Mouse (Mus musculus) left cerebral cortex, postnatal 10 days (tissue): ENCODE results near the gene Cachd1. TPM values are rescaled to one million over a fixed set of nuclear protein-coding genes. Genes with fewer than 3 reads are reported as not detected.

Experiments
- DNase-seq, 2 experiments: peaks; one replicate each; pipeline ENCODE4 v3.0.0; 2021 to 2022; ENCODE audit warnings: low spot score in 2 of 2, mixed read lengths in 1 of 2; ENCODE audit errors: extremely low spot score in 1 of 2
- intact Hi-C: fragments of 180-260 bp; cut with DNase I; formaldehyde crosslinking; loops from one replicate; pipeline ENCODE4 v1.15.1; 2025
- total RNA-seq, 2 experiments: library from RNA; stranded (reverse); gene quantifications; 2 replicates each; pipeline ENCODE4 v1.2.3; 2021

The Cachd1 gene
- total RNA-seq, 2 experiments from 2014 or later, result 12.7 to 21.5 TPM

GRCm38 (mm10) chr4:100782348-100782747 is 5.9 kb downstream of the Cachd1 start:
- DNase-seq, result peak in 1 of 2 experiments; percentile 18
- intact Hi-C loops, result no loop called here

- no peak for DNase-seq
- intact Hi-C loops, result no loop called here
Measured at GRCm38 (mm10) chr4:100782891-100783290, 6.4 kb downstream of the Cachd1 start.

- no peak for DNase-seq
- intact Hi-C loops, result no loop called here
Measured at GRCm38 (mm10) chr4:100787201-100787600, 10.7 kb downstream of the Cachd1 start.

GRCm38 (mm10) chr4:100790176-100790575 is 13.7 kb downstream of the Cachd1 start:
- intact Hi-C loops, result no loop called here
- DNase-seq, result no peak

- DNase-seq, result no peak
- intact Hi-C loops, result no loop called here
Measured at GRCm38 (mm10) chr4:100793147-100793546, 16.7 kb downstream of the Cachd1 start.

- intact Hi-C loops, result no loop called here
- DNase-seq, result peak in 1 of 2 experiments; percentile 32
Measured at GRCm38 (mm10) chr4:100795523-100795922, 19.0 kb downstream of the Cachd1 start.

- intact Hi-C loops, result no loop called here
- no peak for DNase-seq
Measured at GRCm38 (mm10) chr4:100800730-100801442, 24.4 kb downstream of the Cachd1 start.

- no peak for DNase-seq
- intact Hi-C loops, result no loop called here
Measured at GRCm38 (mm10) chr4:100801443-100801786, 24.9 kb downstream of the Cachd1 start.

- DNase-seq, result no peak
- intact Hi-C loops, result no loop called here
Measured at GRCm38 (mm10) chr4:100811057-100811695, 34.7 kb downstream of the Cachd1 start.

GRCm38 (mm10) chr4:100811802-100812510 is 35.5 kb downstream of the Cachd1 start:
- intact Hi-C loops, result no loop called here
- no peak for DNase-seq

GRCm38 (mm10) chr4:100813767-100814461 is 37.4 kb downstream of the Cachd1 start:
- intact Hi-C loops, result no loop called here
- DNase-seq, result no peak

- intact Hi-C loops, result no loop called here
- DNase-seq, result no peak
Measured at GRCm38 (mm10) chr4:100819238-100819637, 42.8 kb downstream of the Cachd1 start.

GRCm38 (mm10) chr4:100822526-100822925 is 46.1 kb downstream of the Cachd1 start:
- no peak for DNase-seq
- intact Hi-C loops, result no loop called here

- DNase-seq, result no peak
- intact Hi-C loops, result no loop called here
Measured at GRCm38 (mm10) chr4:100827374-100827773, 50.9 kb downstream of the Cachd1 start.

GRCm38 (mm10) chr4:100828737-100829136 is 52.3 kb downstream of the Cachd1 start:
- intact Hi-C loops, result no loop called here
- DNase-seq, result no peak

GRCm38 (mm10) chr4:100837205-100837604 is 60.7 kb downstream of the Cachd1 start:
- intact Hi-C loops, result no loop called here
- DNase-seq, result no peak

- DNase-seq, result no peak
Measured at GRCm38 (mm10) chr4:100842629-100843028, 66.2 kb downstream of the Cachd1 start.

GRCm38 (mm10) chr4:100843119-100843518 is 66.6 kb downstream of the Cachd1 start:
- no peak for DNase-seq
- intact Hi-C loops, result no loop called here

More at GRCm38 (mm10) chr4:100842629-100843028, 66.2 kb downstream of the Cachd1 start:
- intact Hi-C loops, result no loop called here

- DNase-seq, result no peak
- intact Hi-C loops, result no loop called here
Measured at GRCm38 (mm10) chr4:100850846-100851495, 74.5 kb downstream of the Cachd1 start.
